In genomic region chr11:96006367-96006851, GRCm38 (mm10) we compare ENCODE assay signal across 9 mouse cellular contexts. TPM values are rescaled to one million over a fixed set of nuclear protein-coding genes. Genes with fewer than 3 reads are reported as not detected.
DNase-seq lines count a peak whose midpoint lies in the region; ATAC-seq and TF ChIP-seq lines count a peak whose summit lies in the region.
"Had no signal": no experiment of that assay in that cellular context is flagged by ENCODE, and none has a peak within 500 bp of the region (broad histone marks: within the 10 kb centered on the region; RNA-seq: fewer than 3 reads in every experiment).

No protein-coding gene starts in this region.

- H3K27me3 ChIP-seq in kidney, embryonic 15.5 days, result peaks cover 5% of the 10 kb centered on the region; the same call in 1 of the 2 replicates
- no peaks in the 10 kb centered on the region for H3K27me3 ChIP-seq in embryonic facial prominence, embryonic 10.5 days (replicated peaks; ENCODE audit: low read depth, poor library complexity, severe bottlenecking)
- H3K27me3 ChIP-seq in heart, embryonic 15.5 days, result no peaks in the 10 kb centered on the region
- H3K27me3 ChIP-seq in liver, embryonic 15.5 days, result peaks cover 51% of the 10 kb centered on the region

- H3K9me3 ChIP-seq in kidney, embryonic 15.5 days (replicated peaks), result no peaks in the 10 kb centered on the region
- no peaks in the 10 kb centered on the region for H3K9me3 ChIP-seq in embryonic facial prominence, embryonic 10.5 days
- H3K9me3 ChIP-seq in heart, embryonic 15.5 days (replicated peaks), result no peaks in the 10 kb centered on the region
- H3K9me3 ChIP-seq in liver, embryonic 15.5 days (replicated peaks), result no peaks in the 10 kb centered on the region

- under 1% methylated on average over 33 of the region's 33 CpGs for WGBS in kidney, embryonic 15.5 days
- under 1% methylated on average over 33 of the region's 33 CpGs for WGBS in embryonic facial prominence, embryonic 10.5 days
- under 1% methylated on average over 33 of the region's 33 CpGs for WGBS in heart, embryonic 15.5 days
- under 1% methylated on average over 33 of the region's 33 CpGs for WGBS in liver, embryonic 15.5 days (ENCODE audit: insufficient replicate concordance)

- peak overlapping the region; percentile 96 for H3K27ac ChIP-seq in kidney, embryonic 15.5 days
- H3K27ac ChIP-seq in embryonic facial prominence, embryonic 10.5 days (replicated peaks), result peak overlapping the region; percentile 99
- peak overlapping the region; percentile 84 for H3K27ac ChIP-seq in heart, embryonic 15.5 days
- H3K27ac ChIP-seq in liver, embryonic 15.5 days (replicated peaks), result no peak overlapping the region
- H3K27ac ChIP-seq in layer of hippocampus, adult 2 months, result no peak overlapping the region
- H3K27ac ChIP-seq: macrophage had no signal

- peaks cover 36% of the 10 kb centered on the region for H3K4me1 ChIP-seq in kidney, embryonic 15.5 days
- H3K4me1 ChIP-seq in embryonic facial prominence, embryonic 10.5 days, result peaks cover 53% of the 10 kb centered on the region
- H3K4me1 ChIP-seq in heart, embryonic 15.5 days (replicated peaks), result peaks cover 37% of the 10 kb centered on the region
- H3K4me1 ChIP-seq in liver, embryonic 15.5 days (replicated peaks), result peaks cover 56% of the 10 kb centered on the region

- peak overlapping the region; percentile 92 for H3K4me3 ChIP-seq in kidney, embryonic 15.5 days (replicated peaks)
- peak overlapping the region; percentile 85 for H3K4me3 ChIP-seq in embryonic facial prominence, embryonic 10.5 days
- peak overlapping the region; percentile 86 for H3K4me3 ChIP-seq in heart, embryonic 15.5 days
- peak overlapping the region; percentile 71 for H3K4me3 ChIP-seq in liver, embryonic 15.5 days (replicated peaks)
- no peak overlapping the region for H3K4me3 ChIP-seq in layer of hippocampus, adult 2 months

- no peak for DNase-seq in kidney, postnatal 25 days
- no peak for DNase-seq in embryonic facial prominence, embryonic 10.5 days (ENCODE audit: low spot score)
- DNase-seq in testis, postnatal 14 days (ENCODE audit: low spot score), result peak; percentile 39
- no peak for DNase-seq in layer of hippocampus, adult 2 months (ENCODE audit: low spot score in 2 of 2)

- H3K36me3 ChIP-seq in kidney, embryonic 15.5 days, result no peaks in the 10 kb centered on the region
- peaks cover 8% of the 10 kb centered on the region for H3K36me3 ChIP-seq in embryonic facial prominence, embryonic 10.5 days (replicated peaks)
- no peaks in the 10 kb centered on the region for H3K36me3 ChIP-seq in heart, embryonic 15.5 days
- H3K36me3 ChIP-seq in liver, embryonic 15.5 days (replicated peaks), result no peaks in the 10 kb centered on the region

- no peak for TF ChIP-seq CTCF in layer of hippocampus, adult 2 months (conservative IDR thresholded peaks at IDR 0.05)

- no peak; the same call in 1 of the 2 replicates for ATAC-seq in kidney, embryonic 15.5 days (replicated peaks; ENCODE audit: low FRiP score)
- ATAC-seq in heart, embryonic 15.5 days (replicated peaks; ENCODE audit: insufficient number of reproducible peaks, insufficient read depth, low FRiP score, low read depth), result 0 out of 2 replicates have a peak, but pooled peaks have one; percentile 1
- no peak for ATAC-seq in liver, embryonic 15.5 days (ENCODE audit: insufficient read depth)
- ATAC-seq in granulocyte monocyte progenitor cell, adult 5-6 weeks (replicated peaks; ENCODE audit: poor library complexity, severe bottlenecking), result no peak

- H3K4me2 ChIP-seq in kidney, embryonic 15.5 days, result peak overlapping the region; percentile 99
- H3K4me2 ChIP-seq in heart, embryonic 15.5 days, result peak overlapping the region; percentile 98
- H3K4me2 ChIP-seq in liver, embryonic 15.5 days, result peak overlapping the region; percentile 95

- H3K9ac ChIP-seq in kidney, embryonic 15.5 days, result peak overlapping the region; percentile 97
- H3K9ac ChIP-seq in heart, embryonic 15.5 days, result peak overlapping the region; percentile 75
- H3K9ac ChIP-seq in liver, embryonic 15.5 days, result peak overlapping the region; percentile 64; the same call in 1 of the 2 replicates

RNA-seq across cellular contexts. Expression of gene Igf2bp1, which starts 0.7 kb away (rescaled TPM):
- polyA plus RNA-seq in kidney, embryonic 15.5 days (2015; fragmentation: Nextera tagmentation; extraction: Ambion mirVana), result 53.8 and 57.9 TPM in 2 replicates
- polyA plus RNA-seq in embryonic facial prominence, embryonic 10.5 days (2016; fragmentation: Nextera tagmentation; extraction: Ambion mirVana), result 173 and 197 TPM in 2 replicates
- polyA plus RNA-seq in heart, embryonic 15.5 days (2015; fragmentation: Nextera tagmentation; extraction: Ambion mirVana), result 20.6 and 25.7 TPM in 2 replicates
- 11.9 and 12.9 TPM in 2 replicates for polyA plus RNA-seq in liver, embryonic 15.5 days (2015; fragmentation: Nextera tagmentation; extraction: Ambion mirVana)
- total RNA-seq in granulocyte monocyte progenitor cell, adult 5-6 weeks (2014; fragmentation: Nextera tagmentation), result not detected in 2 replicates
- under 0.01 TPM in 1 of 2 replicates, not detected in the other for total RNA-seq in granulocyte monocyte progenitor cell, adult 5-6 weeks (2017)
- total RNA-seq in layer of hippocampus, adult 2 months (2021), result not detected
- polyA plus RNA-seq: macrophage had no signal

RNA-seq across cellular contexts. Expression of gene Gip, which starts 17.9 kb away (rescaled TPM):
- not detected in 2 replicates for polyA plus RNA-seq in kidney, embryonic 15.5 days (2015; fragmentation: Nextera tagmentation; extraction: Ambion mirVana)
- polyA plus RNA-seq in embryonic facial prominence, embryonic 10.5 days (2016; fragmentation: Nextera tagmentation; extraction: Ambion mirVana), result not detected in 2 replicates
- polyA plus RNA-seq in heart, embryonic 15.5 days (2015; fragmentation: Nextera tagmentation; extraction: Ambion mirVana), result not detected in 2 replicates
- not detected in 2 replicates for polyA plus RNA-seq in liver, embryonic 15.5 days (2015; fragmentation: Nextera tagmentation; extraction: Ambion mirVana)
- total RNA-seq in granulocyte monocyte progenitor cell, adult 5-6 weeks (2014; fragmentation: Nextera tagmentation), result not detected in 2 replicates
- total RNA-seq in granulocyte monocyte progenitor cell, adult 5-6 weeks (2017), result not detected in 2 replicates
- total RNA-seq in layer of hippocampus, adult 2 months (2021), result not detected
- polyA plus RNA-seq: macrophage had no signal

RNA-seq across cellular contexts. Expression of gene Snf8, which starts 28.3 kb away (rescaled TPM):
- 98.3 and 99.0 TPM in 2 replicates for polyA plus RNA-seq in kidney, embryonic 15.5 days (2015; fragmentation: Nextera tagmentation; extraction: Ambion mirVana)
- polyA plus RNA-seq in embryonic facial prominence, embryonic 10.5 days (2016; fragmentation: Nextera tagmentation; extraction: Ambion mirVana), result 106 and 107 TPM in 2 replicates
- polyA plus RNA-seq in heart, embryonic 15.5 days (2015; fragmentation: Nextera tagmentation; extraction: Ambion mirVana), result 65.5 and 74.2 TPM in 2 replicates
- polyA plus RNA-seq in liver, embryonic 15.5 days (2015; fragmentation: Nextera tagmentation; extraction: Ambion mirVana), result 61.1 and 64.2 TPM in 2 replicates
- 88.7 and 94.9 TPM in 2 replicates for total RNA-seq in granulocyte monocyte progenitor cell, adult 5-6 weeks (2014; fragmentation: Nextera tagmentation)
- 37.0 and 44.1 TPM in 2 replicates for total RNA-seq in granulocyte monocyte progenitor cell, adult 5-6 weeks (2017)
- 10 to 100 TPM; 92.8 to 96.8 TPM for total RNA-seq in layer of hippocampus, adult 2 months (2021)

RNA-seq across cellular contexts. Expression of gene Ube2z, which starts 58.8 kb away (rescaled TPM):
- polyA plus RNA-seq in kidney, embryonic 15.5 days (2015; fragmentation: Nextera tagmentation; extraction: Ambion mirVana), result 40.6 and 42.0 TPM in 2 replicates
- 34.3 and 35.2 TPM in 2 replicates for polyA plus RNA-seq in embryonic facial prominence, embryonic 10.5 days (2016; fragmentation: Nextera tagmentation; extraction: Ambion mirVana)
- polyA plus RNA-seq in heart, embryonic 15.5 days (2015; fragmentation: Nextera tagmentation; extraction: Ambion mirVana), result 25.6 and 35.2 TPM in 2 replicates
- 14.4 and 16.5 TPM in 2 replicates for polyA plus RNA-seq in liver, embryonic 15.5 days (2015; fragmentation: Nextera tagmentation; extraction: Ambion mirVana)
- 29.1 and 34.1 TPM in 2 replicates for total RNA-seq in granulocyte monocyte progenitor cell, adult 5-6 weeks (2014; fragmentation: Nextera tagmentation)
- total RNA-seq in granulocyte monocyte progenitor cell, adult 5-6 weeks (2017), result 17.2 and 20.8 TPM in 2 replicates
- total RNA-seq in layer of hippocampus, adult 2 months (2021), result 10 to 100 TPM; 54.4 to 56.2 TPM

Comparison
In these comparisons a context has a peak if more than half of its experiments do, and no peak if none do; other contexts are left out.
1. H3K27ac ChIP-seq: peak in kidney, embryonic 15.5 days (single experiment), embryonic facial prominence, embryonic 10.5 days (single experiment) and heart, embryonic 15.5 days (single experiment); none in liver, embryonic 15.5 days (single experiment) and layer of hippocampus, adult 2 months (single experiment).
2. Peak in every context shown above with its lines, with median percentiles within 50 percentile points of each other: H3K4me2 ChIP-seq and H3K9ac ChIP-seq.